Mouse (Mus musculus): ENCODE data around the gene Cct5. TPM values are rescaled to one million over a fixed set of nuclear protein-coding genes. Genes with fewer than 3 reads are reported as not detected.

Cct5 gene
- polyA plus RNA-seq, 1 experiment from 2014 or later = 401 TPM

DNA sequence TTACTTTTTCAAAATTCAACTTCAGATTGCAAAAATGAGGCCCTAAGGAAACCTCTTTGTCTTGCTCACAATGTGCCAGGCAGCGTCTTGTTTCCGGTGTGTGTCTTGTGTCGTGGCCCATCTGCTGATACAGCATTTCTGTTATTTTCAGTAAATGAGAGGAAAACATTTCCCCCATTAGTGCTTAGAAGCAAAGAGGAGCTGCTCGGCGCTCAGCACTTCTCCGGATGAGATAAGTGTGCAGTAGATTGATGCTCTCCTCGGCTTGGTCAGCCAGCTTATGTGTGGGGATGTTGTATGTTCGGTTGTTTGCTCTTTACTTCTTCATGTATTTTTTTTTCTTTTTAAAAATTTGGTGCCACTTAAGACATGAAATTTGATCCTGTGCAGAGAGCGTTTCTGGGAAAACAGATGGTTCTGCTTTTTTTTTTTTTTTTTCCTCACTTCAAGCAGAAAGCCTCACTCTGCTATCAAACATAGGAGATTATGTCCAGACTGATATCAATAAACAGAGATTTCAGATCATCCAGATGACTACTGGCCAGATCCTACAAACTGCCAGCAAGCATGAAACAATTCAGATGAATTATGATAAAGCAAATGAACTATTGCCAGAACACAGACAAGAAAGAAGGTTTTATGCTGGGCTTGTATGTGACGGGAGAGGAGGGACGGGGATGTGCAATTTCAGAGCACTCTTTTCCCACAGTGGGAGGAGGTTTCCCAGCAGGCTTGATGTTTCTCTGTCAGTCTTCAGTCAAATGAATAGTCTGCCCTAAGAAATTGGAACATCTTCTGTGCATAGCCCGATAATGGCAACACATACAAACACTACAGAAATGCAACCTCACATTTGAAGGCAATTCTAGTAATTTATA, 25.9 kb upstream of the Cct5 start:
- H3K4me1 ChIP-seq (replicated peaks) = 0 out of 2 replicates have a peak, but pooled peaks cover 2% of the 10 kb centered on the region
- no peak overlapping the region for H3K27ac ChIP-seq (ENCODE audit: poor library complexity, severe bottlenecking)
- whole genome bisulfite sequencing = 39% methylated on average over 12 of the region's 12 CpGs
- no peak overlapping the region for H3K9ac ChIP-seq
- no peak for ATAC-seq (ENCODE audit: insufficient number of reproducible peaks, low FRiP score)
- no peaks in the 10 kb centered on the region for H3K27me3 ChIP-seq (replicated peaks)
- no peaks in the 10 kb centered on the region for H3K9me3 ChIP-seq (replicated peaks)
- H3K4me2 ChIP-seq = no peak overlapping the region
- H3K36me3 ChIP-seq = peaks cover 14% of the 10 kb centered on the region
- H3K4me3 ChIP-seq = no peak overlapping the region

DNA sequence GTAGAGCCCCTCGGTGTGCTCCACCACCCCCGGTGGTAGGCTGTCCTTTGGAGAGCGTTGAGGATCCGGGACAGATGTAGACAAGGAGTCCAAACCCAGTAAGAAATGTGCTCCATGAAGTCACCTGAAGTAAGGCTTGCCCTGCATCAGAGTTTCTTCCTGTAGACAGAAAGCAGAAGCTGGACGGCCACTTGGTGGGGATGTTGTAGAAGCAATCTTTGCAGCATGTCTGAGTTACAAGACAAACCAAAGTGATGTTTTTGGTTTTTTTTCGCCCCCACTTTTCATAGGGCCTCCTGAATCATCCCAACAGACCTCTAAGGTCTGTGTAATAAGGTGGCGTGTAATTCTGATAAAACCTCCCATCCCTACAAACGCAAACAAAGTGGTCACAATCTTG, 17.9 kb upstream of the Cct5 start:
- no peaks in the 10 kb centered on the region for H3K4me1 ChIP-seq (replicated peaks)
- H3K9me3 ChIP-seq (replicated peaks) = no peaks in the 10 kb centered on the region
- ATAC-seq (ENCODE audit: insufficient number of reproducible peaks, low FRiP score) = no peak
- H3K4me2 ChIP-seq = no peak overlapping the region
- no peaks in the 10 kb centered on the region for H3K27me3 ChIP-seq (replicated peaks)
- H3K9ac ChIP-seq = no peak overlapping the region
- 91% methylated on average over 8 of the region's 8 CpGs for WGBS
- H3K4me3 ChIP-seq = no peak overlapping the region
- H3K36me3 ChIP-seq = peaks cover 63% of the 10 kb centered on the region
- H3K27ac ChIP-seq (ENCODE audit: poor library complexity, severe bottlenecking) = no peak overlapping the region

DNA sequence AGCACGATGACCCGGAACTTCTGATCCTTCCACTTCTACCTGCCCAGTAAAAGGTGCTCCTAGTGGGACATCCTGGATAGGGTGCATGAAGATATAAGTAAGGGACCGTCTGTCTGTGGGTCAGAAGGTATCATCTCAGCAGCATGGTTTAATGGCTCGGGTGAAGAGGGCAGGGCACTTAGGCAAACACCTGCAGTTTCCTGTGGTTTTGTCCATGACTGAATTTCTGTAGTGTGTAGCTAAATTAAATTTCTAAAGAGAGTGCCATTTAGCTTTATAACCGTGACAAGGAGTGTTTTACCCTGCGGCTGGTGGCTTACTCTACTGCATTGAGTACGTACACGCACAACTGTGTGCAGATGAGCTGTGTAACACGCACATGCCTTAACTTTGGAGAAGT, 15.7 kb upstream of the Cct5 start:
- Histone ChIP-seq H3K9me3 (replicated peaks) (no peaks in the 10 kb centered on the region), H3K4me2 (no peak overlapping the region), H3K4me1 (replicated peaks) (no peaks in the 10 kb centered on the region), H3K36me3 (peaks cover 51% of the 10 kb centered on the region), H3K4me3 (no peak overlapping the region), H3K9ac (no peak overlapping the region), H3K27ac (ENCODE audit: poor library complexity, severe bottlenecking) (no peak overlapping the region), H3K27me3 (replicated peaks) (no peaks in the 10 kb centered on the region)
- WGBS = 91% methylated on average over 9 of the region's 9 CpGs
- ATAC-seq (ENCODE audit: insufficient number of reproducible peaks, low FRiP score) = no peak

DNA sequence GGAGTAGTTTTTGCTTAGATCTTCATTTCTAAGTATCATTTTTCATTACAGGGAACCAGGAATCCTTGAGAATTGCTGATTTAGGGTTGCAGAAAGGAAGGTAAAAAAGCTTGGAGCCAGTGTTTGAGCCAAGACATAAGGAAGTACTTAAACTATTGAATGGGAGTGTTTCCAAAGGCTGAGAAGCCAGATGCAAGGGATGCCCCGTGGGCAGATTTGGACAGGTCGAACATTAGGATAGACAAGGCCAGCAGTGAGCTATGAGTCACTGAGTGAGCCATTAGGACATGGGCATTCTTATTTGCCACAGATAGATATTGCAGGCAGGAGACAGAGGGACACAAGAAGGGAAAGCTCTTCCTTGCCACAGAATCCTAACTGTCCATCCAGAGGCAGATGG, 13.1 kb upstream of the Cct5 start:
- no peak overlapping the region for H3K4me2 ChIP-seq
- H3K27ac ChIP-seq (ENCODE audit: poor library complexity, severe bottlenecking) = no peak overlapping the region
- no peaks in the 10 kb centered on the region for H3K27me3 ChIP-seq (replicated peaks)
- peaks cover 42% of the 10 kb centered on the region for H3K36me3 ChIP-seq
- no peaks in the 10 kb centered on the region for H3K4me1 ChIP-seq (replicated peaks)
- no peak overlapping the region for H3K9ac ChIP-seq
- WGBS = 85% methylated on average over 2 of the region's 2 CpGs
- ATAC-seq (ENCODE audit: insufficient number of reproducible peaks, low FRiP score) = no peak
- H3K9me3 ChIP-seq (replicated peaks) = no peaks in the 10 kb centered on the region
- H3K4me3 ChIP-seq = no peak overlapping the region

DNA sequence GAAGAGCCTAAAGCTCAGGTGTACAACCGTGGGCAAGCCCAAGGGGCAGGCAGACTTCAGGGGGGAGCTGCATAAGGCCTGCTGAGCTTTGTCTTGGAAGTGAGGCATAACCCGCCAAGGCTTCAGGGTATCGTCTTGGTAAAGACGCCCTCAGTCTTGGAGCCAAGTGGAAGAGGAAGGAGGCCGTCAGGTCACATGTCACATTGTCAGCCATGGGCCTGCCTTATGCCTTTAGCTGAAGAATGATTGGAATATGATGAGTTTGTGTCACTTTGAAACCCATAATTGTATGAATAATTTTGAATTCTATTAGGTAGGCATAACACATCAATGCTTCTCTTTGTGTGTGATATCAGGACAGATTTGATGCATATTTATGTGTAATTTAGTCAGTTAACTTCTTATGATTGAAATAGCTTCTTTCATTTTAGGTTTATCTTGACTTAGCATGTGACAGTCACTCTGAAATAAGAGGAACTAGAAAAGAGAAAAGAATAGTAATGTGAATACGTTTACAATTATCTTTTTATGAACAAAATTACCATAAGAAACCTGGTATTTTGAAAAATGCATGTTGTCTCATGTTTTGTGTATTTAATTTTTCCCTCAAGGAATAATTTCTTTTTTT, 12.3 kb upstream of the Cct5 start:
- WGBS = 86% methylated on average over 6 of the region's 6 CpGs

DNA sequence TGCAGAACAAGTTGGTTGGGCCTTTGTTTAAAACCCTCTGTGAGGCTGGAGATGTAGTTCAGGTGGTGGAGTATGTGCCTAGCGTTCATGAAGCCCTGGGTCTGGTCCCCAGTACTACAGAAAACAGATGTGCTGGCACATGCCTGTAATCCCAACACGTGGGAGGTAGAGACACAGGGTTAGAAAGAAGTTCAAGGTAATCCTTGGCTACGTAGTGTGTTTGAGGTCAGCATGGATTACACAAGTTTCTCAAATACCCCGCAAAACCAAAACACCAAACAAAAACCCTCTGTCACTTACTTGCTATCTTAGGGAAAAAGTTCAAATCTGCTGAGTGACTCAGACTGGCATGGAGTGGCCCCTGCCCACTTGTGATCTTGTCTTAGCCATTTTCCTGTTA, 10.4 kb upstream of the Cct5 start:
- H3K9me3 ChIP-seq (replicated peaks) = no peaks in the 10 kb centered on the region
- H3K4me2 ChIP-seq = no peak overlapping the region
- no peak overlapping the region for H3K9ac ChIP-seq
- ATAC-seq (ENCODE audit: insufficient number of reproducible peaks, low FRiP score) = no peak
- 87% methylated on average over 4 of the region's 4 CpGs for WGBS
- H3K4me3 ChIP-seq = no peak overlapping the region
- peaks cover 18% of the 10 kb centered on the region for H3K36me3 ChIP-seq
- no peak overlapping the region for H3K27ac ChIP-seq (ENCODE audit: poor library complexity, severe bottlenecking)
- H3K4me1 ChIP-seq (replicated peaks) = peaks cover 2% of the 10 kb centered on the region; the same call in 1 of the 2 replicates
- H3K27me3 ChIP-seq (replicated peaks) = no peaks in the 10 kb centered on the region

More for the DNA sequence above, 12.3 kb upstream of the Cct5 start:
- Histone ChIP-seq H3K4me2 (no peak overlapping the region), H3K27ac (ENCODE audit: poor library complexity, severe bottlenecking) (no peak overlapping the region), H3K9me3 (replicated peaks) (no peaks in the 10 kb centered on the region), H3K9ac (no peak overlapping the region), H3K4me3 (no peak overlapping the region), H3K27me3 (replicated peaks) (no peaks in the 10 kb centered on the region), H3K36me3 (peaks cover 35% of the 10 kb centered on the region), H3K4me1 (replicated peaks) (no peaks in the 10 kb centered on the region)
- no peak for ATAC-seq (ENCODE audit: insufficient number of reproducible peaks, low FRiP score)

DNA sequence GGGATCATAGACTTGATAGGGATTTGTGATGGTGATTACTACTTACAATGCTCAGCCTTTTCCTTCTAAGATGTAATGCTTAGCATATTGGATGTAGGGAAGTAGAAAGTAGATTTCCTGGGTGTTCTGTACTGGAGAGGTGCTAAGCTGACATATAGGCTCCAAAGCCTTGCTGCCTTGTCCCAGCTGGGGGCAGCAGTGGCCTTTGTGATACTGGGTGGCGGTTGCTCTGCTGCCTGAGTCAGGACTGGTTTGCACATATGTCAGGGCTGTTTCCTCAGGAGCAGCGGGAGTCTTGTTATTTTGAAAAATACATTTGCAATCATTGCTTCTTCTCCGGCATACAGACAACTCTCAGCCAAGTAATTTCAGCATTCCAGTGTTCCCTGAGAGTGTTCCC, 9.4 kb upstream of the Cct5 start:
- 73% methylated on average over 3 of the region's 3 CpGs for WGBS
- no peak for ATAC-seq (ENCODE audit: insufficient number of reproducible peaks, low FRiP score)
- H3K4me2 ChIP-seq = no peak overlapping the region
- H3K4me3 ChIP-seq = no peak overlapping the region
- peaks cover 14% of the 10 kb centered on the region for H3K36me3 ChIP-seq
- peaks cover 6% of the 10 kb centered on the region for H3K4me1 ChIP-seq (replicated peaks)
- H3K27me3 ChIP-seq (replicated peaks) = no peaks in the 10 kb centered on the region
- H3K9ac ChIP-seq = no peak overlapping the region
- H3K9me3 ChIP-seq (replicated peaks) = no peaks in the 10 kb centered on the region
- no peak overlapping the region for H3K27ac ChIP-seq (ENCODE audit: poor library complexity, severe bottlenecking)

DNA sequence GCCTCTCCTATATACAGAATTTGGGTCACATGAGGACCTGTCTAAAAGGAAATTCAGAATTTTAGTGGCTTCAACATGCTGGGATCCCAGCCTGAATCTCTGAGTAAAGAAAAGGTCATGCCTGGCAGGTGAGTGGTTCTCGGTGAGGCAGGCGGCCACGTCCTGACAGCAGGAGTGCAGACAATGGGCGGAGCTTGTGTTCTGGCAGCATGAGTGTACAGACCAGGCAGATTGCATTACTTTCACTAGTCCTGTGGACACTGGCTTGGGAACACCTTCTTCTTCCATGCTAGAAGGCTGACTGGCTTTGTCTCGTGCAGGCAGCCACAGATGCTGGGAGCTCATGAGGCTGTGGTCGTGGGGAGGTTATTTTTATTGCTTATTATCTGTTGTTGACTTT, 5.2 kb upstream of the Cct5 start:
- no peak for ATAC-seq (ENCODE audit: insufficient number of reproducible peaks, low FRiP score)
- no peak overlapping the region for H3K27ac ChIP-seq (ENCODE audit: poor library complexity, severe bottlenecking)
- 65% methylated on average over 6 of the region's 6 CpGs for WGBS

DNA sequence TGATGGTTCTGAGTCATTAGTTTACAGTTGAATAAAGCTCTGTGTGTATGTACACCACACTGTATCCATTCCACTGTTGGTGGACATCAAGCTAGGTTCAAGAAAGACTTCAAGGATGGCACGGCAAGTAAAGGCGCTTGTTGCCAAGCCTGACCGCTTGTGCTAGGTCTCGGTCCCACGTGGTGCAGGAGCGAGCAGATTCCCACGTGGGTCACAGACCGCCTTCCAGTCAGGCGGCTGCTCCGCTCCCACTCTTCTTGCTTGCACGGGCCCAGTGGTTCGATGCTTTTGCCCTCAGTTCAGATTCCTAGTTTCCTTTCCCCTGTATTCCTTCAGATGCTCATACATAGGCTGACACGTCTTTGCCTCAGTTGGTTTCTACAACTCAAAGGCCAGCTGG, 1.5 kb upstream of the Cct5 start:
- H3K4me2 ChIP-seq = peak overlapping the region; percentile 75
- no peaks in the 10 kb centered on the region for H3K36me3 ChIP-seq
- H3K9ac ChIP-seq = peak overlapping the region; percentile 79; the same call in 1 of the 2 replicates
- H3K4me1 ChIP-seq (replicated peaks) = peaks cover 30% of the 10 kb centered on the region
- H3K4me3 ChIP-seq = 0 out of 2 replicates have a peak overlapping the region, but pooled peaks have one; percentile 88
- H3K27ac ChIP-seq (ENCODE audit: poor library complexity, severe bottlenecking) = no peak overlapping the region
- 89% methylated on average over 13 of the region's 13 CpGs for WGBS
- ATAC-seq (ENCODE audit: insufficient number of reproducible peaks, low FRiP score) = no peak
- no peaks in the 10 kb centered on the region for H3K9me3 ChIP-seq (replicated peaks)
- no peaks in the 10 kb centered on the region for H3K27me3 ChIP-seq (replicated peaks)

More for the DNA sequence above, 5.2 kb upstream of the Cct5 start:
- H3K9me3 ChIP-seq (replicated peaks) = no peaks in the 10 kb centered on the region
- no peaks in the 10 kb centered on the region for H3K27me3 ChIP-seq (replicated peaks)
- H3K4me2 ChIP-seq = no peak overlapping the region
- H3K4me3 ChIP-seq = no peak overlapping the region
- peaks cover 3% of the 10 kb centered on the region; the same call in 1 of the 2 replicates for H3K36me3 ChIP-seq
- H3K4me1 ChIP-seq (replicated peaks) = peaks cover 12% of the 10 kb centered on the region
- H3K9ac ChIP-seq = no peak overlapping the region

DNA sequence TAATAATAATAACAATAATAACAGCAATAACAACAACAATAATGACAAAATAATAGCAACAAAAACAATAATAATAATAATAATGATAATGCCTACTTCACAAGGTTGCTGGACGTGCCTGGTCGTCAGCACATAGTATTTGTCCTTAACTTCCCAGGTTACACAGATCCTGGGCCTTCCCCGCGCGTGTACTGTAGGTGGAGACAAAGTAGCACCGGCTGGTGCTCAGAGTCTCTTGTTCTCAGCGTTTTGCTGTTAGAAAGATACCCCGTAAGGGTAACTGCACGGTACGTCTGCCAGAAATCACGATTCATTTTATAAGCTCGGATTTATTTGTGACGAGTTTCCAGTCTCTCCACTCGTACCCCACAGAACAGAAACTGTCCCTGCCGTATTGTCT, 822 bp upstream of the Cct5 start:
- 6% methylated on average over 15 of the region's 15 CpGs for WGBS
- peak; percentile 69; the same call in 1 of the 2 replicates for ATAC-seq (ENCODE audit: insufficient number of reproducible peaks, low FRiP score)

DNA sequence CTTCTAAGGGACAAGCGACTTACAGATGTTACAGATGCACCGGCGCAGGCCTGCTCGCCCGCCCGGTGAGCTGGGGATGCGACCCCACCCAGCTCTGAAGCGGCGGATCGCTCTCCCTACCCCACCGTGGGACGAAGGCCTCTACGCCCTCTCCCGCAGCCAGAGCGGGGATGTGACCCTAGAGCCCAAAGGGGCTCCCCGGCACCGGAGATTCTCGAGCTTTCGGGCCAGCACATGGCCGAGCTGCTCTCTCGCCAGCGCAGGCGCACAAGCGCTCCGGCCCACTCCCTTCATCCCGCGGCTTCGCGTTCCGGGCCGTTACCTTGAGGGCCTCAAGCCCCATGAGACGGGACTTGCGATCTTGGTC, 342 bp downstream of the Cct5 start:
- no peaks in the 10 kb centered on the region for H3K27me3 ChIP-seq (replicated peaks)
- no peaks in the 10 kb centered on the region for H3K9me3 ChIP-seq (replicated peaks)
- peak overlapping the region; percentile 94 for H3K9ac ChIP-seq
- peak overlapping the region; percentile 88 for H3K4me3 ChIP-seq
- peaks cover 15% of the 10 kb centered on the region for H3K36me3 ChIP-seq
- peak overlapping the region; percentile 75 for H3K4me2 ChIP-seq
- 0% methylated on average over 33 of the region's 33 CpGs for WGBS
- ATAC-seq (ENCODE audit: insufficient number of reproducible peaks, low FRiP score) = peak; percentile 78
- H3K4me1 ChIP-seq (replicated peaks) = peaks cover 24% of the 10 kb centered on the region
- H3K27ac ChIP-seq (ENCODE audit: poor library complexity, severe bottlenecking) = peak overlapping the region; percentile 65

More for the DNA sequence above, 822 bp upstream of the Cct5 start:
- peaks cover 6% of the 10 kb centered on the region for H3K36me3 ChIP-seq
- H3K27ac ChIP-seq (ENCODE audit: poor library complexity, severe bottlenecking) = peak overlapping the region; percentile 81
- H3K9me3 ChIP-seq (replicated peaks) = no peaks in the 10 kb centered on the region
- peak overlapping the region; percentile 75 for H3K4me2 ChIP-seq
- H3K4me1 ChIP-seq (replicated peaks) = peaks cover 30% of the 10 kb centered on the region
- peak overlapping the region; percentile 79 for H3K9ac ChIP-seq
- H3K27me3 ChIP-seq (replicated peaks) = no peaks in the 10 kb centered on the region
- peak overlapping the region; percentile 88 for H3K4me3 ChIP-seq
